In the genomic region with DNA sequence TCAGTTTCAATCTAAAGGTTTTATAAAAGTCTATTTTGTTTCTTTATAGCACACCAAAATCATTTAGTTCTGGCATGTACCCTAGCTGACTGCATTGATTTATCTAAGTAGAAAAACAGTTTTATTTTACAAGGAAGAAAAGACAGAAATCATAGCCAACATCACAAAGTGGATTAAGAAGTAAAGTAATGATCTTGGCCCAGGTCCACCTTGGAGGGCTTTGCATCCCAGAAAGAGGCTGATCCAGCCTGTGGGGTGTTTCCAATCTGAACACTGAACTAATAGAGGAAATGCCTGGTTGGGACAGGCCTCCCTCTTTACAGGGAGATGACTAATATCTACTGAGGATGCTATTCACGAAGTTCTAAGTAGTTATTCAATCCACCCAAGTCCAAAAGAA, we compare ENCODE assay signal across 16 mouse cellular contexts.
"Had no signal": no experiment of that assay in that cellular context is flagged by ENCODE, and none has a peak within 500 bp of the region (broad histone marks: within the 10 kb centered on the region; RNA-seq: fewer than 3 reads in every experiment).

No protein-coding gene starts in this region.

- DNase-seq: kidney, adult 18-20 months; layer of hippocampus, adult 9-11 months; liver, postnatal 0 days; lung, embryonic 14.5 days; thymus, postnatal 25 days had no signal

- H3K4me3 ChIP-seq: intestine, embryonic 15.5 days; layer of hippocampus, adult 2 months; limb, embryonic 15.5 days; midbrain, embryonic 12.5 days; midbrain, embryonic 15.5 days; neural tube, embryonic 12.5 days; neural tube, embryonic 15.5 days had no signal

- H3K27ac ChIP-seq: intestine, embryonic 15.5 days; layer of hippocampus, adult 2 months; limb, embryonic 15.5 days; liver, embryonic 14.5 days; macrophage; midbrain, embryonic 12.5 days; midbrain, embryonic 15.5 days; neural tube, embryonic 12.5 days; neural tube, embryonic 15.5 days had no signal

- H3K27me3 ChIP-seq: intestine, embryonic 15.5 days; limb, embryonic 15.5 days; midbrain, embryonic 12.5 days; midbrain, embryonic 15.5 days; neural tube, embryonic 12.5 days; neural tube, embryonic 15.5 days had no signal

- H3K4me2 ChIP-seq: intestine, embryonic 15.5 days; limb, embryonic 15.5 days; liver, embryonic 11.5 days; lung, embryonic 14.5 days; midbrain, embryonic 12.5 days; midbrain, embryonic 15.5 days; neural tube, embryonic 12.5 days; neural tube, embryonic 15.5 days had no signal

- H3K4me1 ChIP-seq: intestine, embryonic 15.5 days; limb, embryonic 15.5 days; midbrain, embryonic 12.5 days; midbrain, embryonic 15.5 days; neural tube, embryonic 12.5 days; neural tube, embryonic 15.5 days had no signal

- H3K9ac ChIP-seq: intestine, embryonic 15.5 days; limb, embryonic 15.5 days; liver, embryonic 14.5 days; liver, postnatal 0 days; lung, embryonic 14.5 days; midbrain, embryonic 12.5 days; midbrain, embryonic 15.5 days; neural tube, embryonic 12.5 days; neural tube, embryonic 15.5 days had no signal

- ATAC-seq: intestine, embryonic 15.5 days; liver, postnatal 0 days; lung, postnatal 0 days; midbrain, embryonic 15.5 days had no signal

- H3K9me3 ChIP-seq: intestine, embryonic 15.5 days; limb, embryonic 15.5 days; midbrain, embryonic 12.5 days; midbrain, embryonic 15.5 days; neural tube, embryonic 12.5 days; neural tube, embryonic 15.5 days had no signal

- H3K36me3 ChIP-seq: intestine, embryonic 15.5 days; limb, embryonic 15.5 days; midbrain, embryonic 12.5 days; midbrain, embryonic 15.5 days; neural tube, embryonic 12.5 days; neural tube, embryonic 15.5 days had no signal
